9 mouse cellular contexts compared by ENCODE assay signal in genomic region chr16:92497851-92498588, GRCm38 (mm10). TPM values are rescaled to one million over a fixed set of nuclear protein-coding genes. Genes with fewer than 3 reads are reported as not detected.
DNase-seq lines count a peak whose midpoint lies in the region; ATAC-seq lines count a peak whose summit lies in the region.
"Had no signal": no experiment of that assay in that cellular context is flagged by ENCODE, and none has a peak within 500 bp of the region (broad histone marks: within the 10 kb centered on the region; RNA-seq: fewer than 3 reads in every experiment).

No protein-coding gene starts in this region.

- H3K4me2 ChIP-seq in heart, embryonic 15.5 days, result peak overlapping the region; percentile 96
- peak overlapping the region; percentile 94 for H3K4me2 ChIP-seq in hindbrain, embryonic 16.5 days (ENCODE audit: low read length)
- peak overlapping the region; percentile 77 for H3K4me2 ChIP-seq in midbrain, embryonic 13.5 days (replicated peaks)

- peaks cover 46% of the 10 kb centered on the region for H3K27me3 ChIP-seq in heart, embryonic 15.5 days
- peaks cover 15% of the 10 kb centered on the region for H3K27me3 ChIP-seq in hindbrain, embryonic 16.5 days (replicated peaks; ENCODE audit: control insufficient read depth, insufficient read depth, low read length)
- H3K27me3 ChIP-seq in midbrain, embryonic 13.5 days, result peaks cover 51% of the 10 kb centered on the region

- peak overlapping the region; percentile 55 for H3K9ac ChIP-seq in heart, embryonic 15.5 days
- peak overlapping the region; percentile 64 for H3K9ac ChIP-seq in hindbrain, embryonic 16.5 days (ENCODE audit: low read depth, low read length)
- H3K9ac ChIP-seq in midbrain, embryonic 13.5 days (replicated peaks), result peak overlapping the region; percentile 63; the same call in 1 of the 2 replicates

- ATAC-seq in heart, embryonic 15.5 days (replicated peaks; ENCODE audit: insufficient number of reproducible peaks, insufficient read depth, low FRiP score, low read depth), result 0 out of 2 replicates have a peak, but pooled peaks have one; percentile 9
- ATAC-seq in hindbrain, embryonic 16.5 days, result no peak
- no peak for ATAC-seq in midbrain, embryonic 13.5 days
- no peak for ATAC-seq in erythroid progenitor cell, adult 5-6 weeks (replicated peaks; ENCODE audit: low FRiP score, poor library complexity, severe bottlenecking)

- no peak for DNase-seq in heart, adult 8-10 months (ENCODE audit: low spot score)
- DNase-seq in frontal cortex, postnatal 25 days (ENCODE audit: low spot score in 2 of 2), result no peak
- no peak for DNase-seq in urinary bladder, adult 2 months (ENCODE audit: low spot score)

- no peaks in the 10 kb centered on the region for H3K36me3 ChIP-seq in heart, embryonic 15.5 days
- H3K36me3 ChIP-seq in hindbrain, embryonic 16.5 days (ENCODE audit: control insufficient read depth, insufficient read depth, low read length), result no peaks in the 10 kb centered on the region
- H3K36me3 ChIP-seq in midbrain, embryonic 13.5 days, result no peaks in the 10 kb centered on the region

- peaks cover 25% of the 10 kb centered on the region for H3K4me1 ChIP-seq in heart, embryonic 15.5 days (replicated peaks)
- H3K4me1 ChIP-seq in brown adipose tissue, adult 24 weeks (ENCODE audit: control insufficient read depth, insufficient read depth, insufficient read length, low read length), result no peaks in the 10 kb centered on the region; the same call in 1 of the 2 replicates
- H3K4me1 ChIP-seq in hindbrain, embryonic 16.5 days (ENCODE audit: control insufficient read depth, insufficient read depth, low read depth, low read length), result peaks cover 10% of the 10 kb centered on the region
- H3K4me1 ChIP-seq in midbrain, embryonic 13.5 days (replicated peaks), result peaks cover 15% of the 10 kb centered on the region

- 13% methylated on average over 26 of the region's 26 CpGs for WGBS in heart, embryonic 15.5 days
- WGBS in hindbrain, embryonic 16.5 days, result 8% methylated on average over 26 of the region's 26 CpGs
- 9% methylated on average over 26 of the region's 26 CpGs for WGBS in midbrain, embryonic 13.5 days

- no peaks in the 10 kb centered on the region for H3K9me3 ChIP-seq in heart, embryonic 15.5 days (replicated peaks)
- H3K9me3 ChIP-seq in hindbrain, embryonic 16.5 days (ENCODE audit: control insufficient read depth, low read length), result no peaks in the 10 kb centered on the region
- no peaks in the 10 kb centered on the region for H3K9me3 ChIP-seq in midbrain, embryonic 13.5 days

- H3K4me3 ChIP-seq in heart, embryonic 15.5 days, result peak overlapping the region; percentile 64
- H3K4me3 ChIP-seq in brown adipose tissue, adult 24 weeks (ENCODE audit: insufficient read depth, low read depth, low read length), result peak overlapping the region; percentile 28; the same call in 1 of the 2 replicates
- peak overlapping the region; percentile 50 for H3K4me3 ChIP-seq in hindbrain, embryonic 16.5 days (ENCODE audit: low read length)
- peak overlapping the region; percentile 50 for H3K4me3 ChIP-seq in midbrain, embryonic 13.5 days (replicated peaks)

- no peak overlapping the region for H3K27ac ChIP-seq in heart, embryonic 15.5 days
- no peak overlapping the region for H3K27ac ChIP-seq in brown adipose tissue, adult 24 weeks (replicated peaks; ENCODE audit: low read depth, low read length)
- no peak overlapping the region; the same call in 1 of the 2 replicates for H3K27ac ChIP-seq in hindbrain, embryonic 16.5 days (ENCODE audit: low read depth, low read length)
- H3K27ac ChIP-seq in midbrain, embryonic 13.5 days, result no peak overlapping the region
- H3K27ac ChIP-seq: macrophage had no signal

RNA-seq across cellular contexts. Expression of gene Clic6, which starts 12.5 kb away (rescaled TPM):
- 1.8 and 2.9 TPM in 2 replicates for polyA plus RNA-seq in heart, embryonic 15.5 days (2015; fragmentation: Nextera tagmentation; extraction: Ambion mirVana)
- total RNA-seq in heart, adult 8-10 months (2022), result under 1 TPM; 0.34 to 0.63 (median 0.41) TPM
- not detected in 2 replicates for polyA plus RNA-seq in brown adipose tissue, adult 24 weeks (2012; ENCODE audit: insufficient read depth, insufficient read length, missing spikeins)
- 7.8 and 7.9 TPM in 2 replicates for polyA plus RNA-seq in hindbrain, embryonic 16.5 days (2015; fragmentation: Nextera tagmentation; extraction: Ambion mirVana)
- 1.2 and 3.1 TPM in 2 replicates for polyA plus RNA-seq in midbrain, embryonic 13.5 days (2015; fragmentation: Nextera tagmentation; extraction: Ambion mirVana)
- polyA plus RNA-seq in urinary bladder, adult 2 months (2012; rRNA removed), result 0.25 and 0.27 TPM in 2 replicates
- not detected in 2 replicates for total RNA-seq in erythroid progenitor cell, adult 5-6 weeks (2015; ENCODE audit: low replicate concordance)
- not detected in 2 replicates for total RNA-seq in erythroid progenitor cell, adult 5-6 weeks (2017; ENCODE audit: low replicate concordance)
- polyA plus RNA-seq: macrophage had no signal

RNA-seq across cellular contexts. Expression of gene Rcan1, which starts 27.4 kb away (rescaled TPM):
- polyA plus RNA-seq in heart, embryonic 15.5 days (2015; fragmentation: Nextera tagmentation; extraction: Ambion mirVana), result 85.3 and 94.4 TPM in 2 replicates
- 100 to 1,000 TPM in 1 of 4 experiments, 10 to 100 TPM in 3; 51.0 to 123 (median 71.2) TPM for total RNA-seq in heart, adult 8-10 months (2022)
- polyA plus RNA-seq in brown adipose tissue, adult 24 weeks (2012; ENCODE audit: insufficient read depth, insufficient read length, missing spikeins), result 22.2 and 44.4 TPM in 2 replicates
- 75.7 and 85.5 TPM in 2 replicates for polyA plus RNA-seq in hindbrain, embryonic 16.5 days (2015; fragmentation: Nextera tagmentation; extraction: Ambion mirVana)
- 46.8 and 47.4 TPM in 2 replicates for polyA plus RNA-seq in midbrain, embryonic 13.5 days (2015; fragmentation: Nextera tagmentation; extraction: Ambion mirVana)
- 24.9 and 26.4 TPM in 2 replicates for polyA plus RNA-seq in urinary bladder, adult 2 months (2012; rRNA removed)
- total RNA-seq in erythroid progenitor cell, adult 5-6 weeks (2015; ENCODE audit: low replicate concordance), result 3.4 and 3.6 TPM in 2 replicates
- total RNA-seq in erythroid progenitor cell, adult 5-6 weeks (2017; ENCODE audit: low replicate concordance), result 1.0 and 3.9 TPM in 2 replicates
